Mouse (Mus musculus) sigmoid colon, adult 10 weeks (tissue): ENCODE data around the gene Bahcc1. TPM values are rescaled to one million over a fixed set of nuclear protein-coding genes. Genes with fewer than 3 reads are reported as not detected.

Experiments
- polyA plus RNA-seq: library from polyadenylated mRNA; stranded (reverse); fragments of 350-450 nt; fragmentation: Illumina TruSeq; extraction: RNeasy Lipid Tissue Mini Kit (QIAGEN cat#74804); gene quantifications from one replicate; pipeline ENCODE4 v1.2.3, GENCODE M21; 2014; ENCODE audit warnings: low read depth, low replicate concordance

Bahcc1 gene
- polyA plus RNA-seq, result 2.0 TPM

DNA sequence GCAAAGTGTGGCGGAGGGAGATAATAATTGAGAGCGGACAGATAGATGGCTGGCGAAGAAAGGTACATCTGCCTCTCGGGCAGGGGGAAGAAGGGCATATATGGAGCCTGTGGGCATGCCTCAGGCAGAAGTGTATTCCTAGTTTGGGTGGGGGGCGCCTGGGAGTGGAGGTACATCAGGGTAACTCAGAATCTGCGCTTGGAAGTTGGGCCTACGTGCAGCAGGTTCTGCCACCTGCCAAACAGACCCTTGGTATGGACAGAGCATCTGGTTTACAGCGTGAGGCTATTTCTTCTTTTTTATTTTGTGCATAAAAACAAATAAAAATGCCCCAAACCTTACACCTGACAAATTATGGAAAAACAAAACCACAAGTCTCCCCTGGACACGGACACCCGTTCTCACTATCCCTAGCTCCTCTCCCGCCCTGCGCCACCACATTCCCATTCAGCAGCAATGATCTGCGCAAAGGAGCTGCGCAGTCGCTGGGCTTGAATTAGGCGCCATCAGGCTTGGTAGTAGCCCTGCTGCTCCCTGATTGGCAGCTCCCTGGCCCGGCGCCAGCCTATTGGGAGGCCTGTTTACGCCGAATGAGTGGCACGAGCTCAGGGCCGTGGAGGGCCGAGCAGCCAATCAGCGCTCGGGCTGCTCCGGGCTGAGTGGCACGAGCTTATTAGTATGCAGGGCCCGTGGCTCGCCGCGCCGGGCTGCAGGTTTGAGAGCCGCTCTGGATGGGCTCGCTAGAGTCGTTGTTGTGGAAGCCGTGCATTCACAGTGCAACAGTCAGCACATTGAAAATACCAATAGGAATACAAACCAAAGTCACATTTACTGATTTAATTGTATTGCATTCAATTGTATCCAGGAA, at the start of gene Bahcc1:
Gene Bahcc1, plus strand, starts transcription at position 718 of the 868 bp plus-strand sequence.

Other genes starting within 250 kb of the Bahcc1 start
- 0.25 TPM for gene Aatk, start 185.8 kb upstream of the Bahcc1 start, polyA plus RNA-seq
- not detected for gene Cep131, start 146.1 kb upstream of the Bahcc1 start, polyA plus RNA-seq
- gene Tepsin, start 134.2 kb upstream of the Bahcc1 start, polyA plus RNA-seq, result 2.3 TPM
- gene Ndufaf8, start 134.0 kb upstream of the Bahcc1 start, polyA plus RNA-seq, result 2.2 TPM
- gene Slc38a10, start 81.6 kb upstream of the Bahcc1 start, polyA plus RNA-seq, result 2.1 TPM
- 1,187 TPM for gene Actg1, start 115.6 kb downstream of the Bahcc1 start, polyA plus RNA-seq
- gene Fscn2, start 128.6 kb downstream of the Bahcc1 start, polyA plus RNA-seq, result not detected
- gene Faap100, start 145.8 kb downstream of the Bahcc1 start, polyA plus RNA-seq, result not detected
- 13.2 TPM for gene Nploc4, start 204.8 kb downstream of the Bahcc1 start, polyA plus RNA-seq
- gene Tspan10, start 209.7 kb downstream of the Bahcc1 start, polyA plus RNA-seq, result not detected
- not detected for gene Pde6g, start 220.6 kb downstream of the Bahcc1 start, polyA plus RNA-seq
- 0.63 TPM for gene Oxld1, start 225.1 kb downstream of the Bahcc1 start, polyA plus RNA-seq
- 12.7 TPM for gene Ccdc137, start 225.2 kb downstream of the Bahcc1 start, polyA plus RNA-seq
- 10.9 TPM for gene Arl16, start 234.7 kb downstream of the Bahcc1 start, polyA plus RNA-seq